Mouse (Mus musculus) forebrain, postnatal 0 days (tissue): ENCODE data around the gene Bhlhe41. TPM values are rescaled to one million over a fixed set of nuclear protein-coding genes. Genes with fewer than 3 reads are reported as not detected.

Experiments
- ATAC-seq: fragments of 200-750 bp; cut with Nextera tagmentation; 2 replicates; pipeline ENCODE4 v1.8.0; 2017; ENCODE audit warnings: mild to moderate bottlenecking, moderate library complexity
- DNase-seq: peaks from one replicate; pipeline ENCODE4 v3.0.0-alpha.2; 2015
- H3K27ac ChIP-seq: fragments of 300-500 bp; sonication (generic); 2 replicates; pipeline ENCODE4 v1.5.1; 2014; ENCODE audit warnings: low read depth, mild to moderate bottlenecking, antibody characterized with exemption, low read length, moderate library complexity, mixed read lengths
- H3K27me3 ChIP-seq: fragments of 300-500 bp; sonication (generic); 2 replicates; pipeline ENCODE4 v1.6.1; 2014; ENCODE audit warnings: mild to moderate bottlenecking, low read length, mixed read lengths; ENCODE audit not compliant: insufficient read depth
- H3K36me3 ChIP-seq: fragments of 300-500 bp; sonication (generic); 2 replicates; pipeline ENCODE4 v1.6.1; 2014; ENCODE audit warnings: mild to moderate bottlenecking, moderate library complexity; ENCODE audit not compliant: insufficient read depth
- H3K4me1 ChIP-seq: fragments of 300-500 bp; sonication (generic); 2 replicates; pipeline ENCODE4 v1.6.1; 2014; ENCODE audit warnings: antibody characterized with exemption; ENCODE audit not compliant: insufficient read depth
- H3K4me2 ChIP-seq: fragments of 300-500 bp; sonication (generic); 2 replicates; pipeline ENCODE4 v1.6.1; 2014; ENCODE audit warnings: low read depth, mild to moderate bottlenecking, moderate library complexity
- H3K4me3 ChIP-seq: fragments of 300-500 bp; sonication (generic); 2 replicates; pipeline ENCODE4 v1.5.1; 2014; ENCODE audit warnings: low read depth, low read length, mixed read lengths
- H3K9ac ChIP-seq: fragments of 300-500 bp; sonication (generic); 2 replicates; pipeline ENCODE4 v1.6.1; 2014; ENCODE audit warnings: mild to moderate bottlenecking
- H3K9me3 ChIP-seq: fragments of 300-500 bp; sonication (generic); 2 replicates; pipeline ENCODE4 v1.6.1; 2016; ENCODE audit warnings: low read length
- CTCF ChIP-seq: sonication (generic); IDR thresholded peaks from 2 replicates; pipeline ENCODE4 v1.5.1; 2016; ENCODE audit warnings: antibody characterized with exemption, control low read depth, low read depth
- WGBS: fragments of 180-500 bp; shearing (Covaris S2); extraction: QIAGEN DNeasy Blood & Tissue Kit; methylation state at CpG from one replicate; pipeline ENCODE4 v1.1.7; 2014; 5-methylcytosine and 5-hydroxymethylcytosine counted together
- polyA plus RNA-seq: library from polyadenylated mRNA; unstranded; fragments of >200 nt; fragmentation: Nextera tagmentation; extraction: Ambion mirVana; gene quantifications from 2 replicates; pipeline ENCODE4 v1.2.1, GENCODE M21; 2015
- total RNA-seq: library from RNA; depleted of rRNA; stranded (reverse); fragments of >200 nt; gene quantifications from 2 replicates; pipeline ENCODE4 v1.2.3, GENCODE M21; 2014; rRNA removed

Gene Bhlhe41
- total RNA-seq (2.7 and 5.2 TPM in 2 replicates), polyA plus RNA-seq (2.7 and 4.1 TPM in 2 replicates)

DNA sequence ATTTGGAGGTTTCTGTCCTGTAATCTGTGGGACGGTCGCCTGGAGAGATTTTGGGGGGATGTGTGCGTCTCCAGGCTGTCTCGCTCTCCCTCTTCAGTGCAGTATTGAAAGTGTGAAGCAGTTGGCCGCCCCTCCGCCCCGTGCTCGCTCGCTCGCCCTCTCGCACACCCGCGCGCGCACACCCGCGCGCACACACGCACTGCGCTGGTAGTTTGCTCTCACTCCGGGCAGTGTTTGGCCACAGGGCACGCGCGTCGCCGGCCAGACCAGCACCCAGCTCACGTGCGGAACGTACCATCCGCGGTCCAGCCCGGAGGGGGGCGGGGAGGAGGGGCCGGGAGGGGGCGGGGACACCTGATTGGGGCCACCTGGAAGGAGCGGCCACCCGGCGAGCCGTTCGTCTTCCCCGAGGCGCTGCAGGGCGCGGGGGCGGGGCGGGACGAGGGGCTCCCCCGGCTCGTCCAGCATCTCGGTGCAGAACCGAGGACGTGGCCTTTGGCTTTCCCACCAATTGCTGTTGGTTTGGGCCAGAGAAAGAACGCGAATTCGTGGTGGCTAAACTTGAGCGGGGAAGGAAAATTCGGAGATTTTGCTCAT lies at the start of gene Bhlhe41:
Gene Bhlhe41 (minus strand): TSS at position 270 of the 597 bp plus-strand sequence.
- Histone ChIP-seq H3K36me3 (no peaks in the 10 kb centered on the region), H3K4me1 (0 out of 2 replicates have a peak, but pooled peaks cover 10% of the 10 kb centered on the region), H3K4me3 (peak within 1 kb of the TSS; percentile 67), H3K9ac (peak within 1 kb of the TSS; percentile 51), H3K4me2 (peak within 1 kb of the TSS; percentile 99), H3K27ac (peak within 1 kb of the TSS; percentile 60), H3K27me3 (peaks cover 21% of the 10 kb centered on the region), H3K9me3 (no peaks in the 10 kb centered on the region)
- TF ChIP-seq CTCF, result no peak
- DNase-seq, result peak; percentile 58
- ATAC-seq, result peak; percentile 42
- WGBS, result 1% methylated on average over 56 of the region's 57 CpGs

DNA sequence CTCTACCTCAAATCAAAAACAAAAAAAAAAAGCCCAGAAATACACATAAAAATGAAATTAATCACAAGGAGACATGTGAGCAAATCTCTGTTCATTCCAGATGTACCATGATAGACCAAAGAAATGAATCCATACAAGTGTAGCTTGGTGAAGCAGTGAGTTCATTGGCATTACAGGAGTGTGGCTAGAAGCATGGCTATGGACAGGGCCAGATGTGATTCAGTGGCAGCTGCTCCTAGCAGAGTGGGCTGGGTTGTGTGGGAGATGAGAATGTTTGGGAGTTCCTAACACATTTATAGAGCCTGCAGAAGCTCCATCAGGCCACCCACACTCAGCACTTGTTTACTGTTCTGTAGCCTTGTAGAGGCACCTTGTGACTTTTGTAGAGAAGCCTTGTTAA lies 46.9 kb upstream of the Bhlhe41 start:
- Histone ChIP-seq H3K4me1 (no peaks in the 10 kb centered on the region), H3K4me3 (no peak overlapping the region), H3K36me3 (no peaks in the 10 kb centered on the region), H3K4me2 (no peak overlapping the region), H3K9me3 (no peaks in the 10 kb centered on the region), H3K27me3 (no peaks in the 10 kb centered on the region), H3K27ac (no peak overlapping the region), H3K9ac (no peak overlapping the region)
- DNase-seq, result no peak
- no peak for ATAC-seq
- TF ChIP-seq CTCF, result no peak

DNA sequence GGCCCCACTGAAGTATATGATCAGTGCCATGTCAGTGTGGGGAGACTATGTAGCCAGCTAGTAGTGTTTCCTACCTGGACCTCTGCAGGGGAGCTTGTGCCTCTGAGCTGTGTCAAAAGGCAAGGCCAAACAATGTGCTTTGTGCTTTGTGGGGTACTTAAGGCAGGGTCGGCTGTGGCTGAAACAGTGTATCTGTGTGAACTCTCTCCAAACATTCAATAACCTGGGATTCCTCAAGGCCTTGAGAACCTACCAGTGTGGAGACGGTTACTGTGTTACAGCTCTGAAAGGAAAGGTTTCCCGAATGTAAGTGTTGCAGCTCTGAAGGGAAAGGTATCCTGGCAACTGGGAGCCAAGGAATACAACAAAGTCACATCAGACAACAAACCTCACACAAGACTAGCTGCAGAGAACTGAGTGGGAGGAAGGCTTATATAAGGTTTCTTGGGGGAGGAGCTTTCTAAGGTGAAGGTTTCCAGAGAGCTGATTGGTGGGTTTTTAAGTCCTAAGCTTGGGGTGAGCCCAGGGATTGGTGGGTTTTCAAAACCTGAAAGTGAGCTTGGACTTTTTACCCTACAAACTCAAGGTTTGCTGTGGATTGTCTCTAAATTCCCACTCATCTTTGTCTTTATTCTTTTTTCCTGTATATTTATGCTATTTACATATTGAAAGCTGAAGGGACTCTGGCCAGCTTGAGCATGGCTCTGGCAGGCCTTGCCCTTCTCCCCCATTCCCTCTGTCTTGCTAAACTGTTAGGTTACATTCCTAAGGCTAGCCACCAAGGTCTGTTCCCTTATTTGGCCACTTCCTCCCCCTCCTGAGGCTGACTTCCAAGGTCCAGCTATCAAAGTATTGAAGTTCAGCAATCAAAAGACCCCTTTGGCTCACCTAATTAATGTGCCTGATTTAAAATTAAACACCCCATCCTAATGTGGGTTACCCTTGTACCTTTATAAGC lies 45.4 kb upstream of the Bhlhe41 start:
- H3K27ac ChIP-seq, result no peak overlapping the region
- H3K27me3 ChIP-seq, result no peaks in the 10 kb centered on the region
- TF ChIP-seq CTCF, result no peak
- no peak overlapping the region for H3K4me3 ChIP-seq
- H3K9ac ChIP-seq, result no peak overlapping the region
- H3K4me2 ChIP-seq, result no peak overlapping the region
- DNase-seq, result no peak
- no peak for ATAC-seq
- no peaks in the 10 kb centered on the region for H3K36me3 ChIP-seq
- H3K4me1 ChIP-seq, result no peaks in the 10 kb centered on the region
- WGBS, result 56% methylated on average over 3 of the region's 3 CpGs
- H3K9me3 ChIP-seq, result no peaks in the 10 kb centered on the region

- TF ChIP-seq CTCF, result no peak
- Histone ChIP-seq H3K9ac (no peak overlapping the region), H3K36me3 (no peaks in the 10 kb centered on the region), H3K9me3 (no peaks in the 10 kb centered on the region), H3K4me2 (no peak overlapping the region), H3K4me3 (no peak overlapping the region), H3K4me1 (no peaks in the 10 kb centered on the region), H3K27ac (no peak overlapping the region), H3K27me3 (no peaks in the 10 kb centered on the region)
- DNase-seq, result no peak
- ATAC-seq, result no peak
- 66% methylated on average over 4 of the region's 4 CpGs for WGBS
Measured at GRCm38 (mm10) chr6:145909943-145910342, 44.6 kb upstream of the Bhlhe41 start.

- no peak overlapping the region for H3K9ac ChIP-seq
- TF ChIP-seq CTCF, result no peak
- H3K4me1 ChIP-seq, result no peaks in the 10 kb centered on the region
- H3K36me3 ChIP-seq, result no peaks in the 10 kb centered on the region
- H3K9me3 ChIP-seq, result no peaks in the 10 kb centered on the region
- DNase-seq (no peak), ATAC-seq (no peak)
- 84% methylated on average over 7 of the region's 7 CpGs for WGBS
- no peak overlapping the region for H3K27ac ChIP-seq
- no peak overlapping the region for H3K4me3 ChIP-seq
- no peak overlapping the region for H3K4me2 ChIP-seq
- no peaks in the 10 kb centered on the region for H3K27me3 ChIP-seq
Measured at GRCm38 (mm10) chr6:145906096-145906890, 40.9 kb upstream of the Bhlhe41 start.

DNA sequence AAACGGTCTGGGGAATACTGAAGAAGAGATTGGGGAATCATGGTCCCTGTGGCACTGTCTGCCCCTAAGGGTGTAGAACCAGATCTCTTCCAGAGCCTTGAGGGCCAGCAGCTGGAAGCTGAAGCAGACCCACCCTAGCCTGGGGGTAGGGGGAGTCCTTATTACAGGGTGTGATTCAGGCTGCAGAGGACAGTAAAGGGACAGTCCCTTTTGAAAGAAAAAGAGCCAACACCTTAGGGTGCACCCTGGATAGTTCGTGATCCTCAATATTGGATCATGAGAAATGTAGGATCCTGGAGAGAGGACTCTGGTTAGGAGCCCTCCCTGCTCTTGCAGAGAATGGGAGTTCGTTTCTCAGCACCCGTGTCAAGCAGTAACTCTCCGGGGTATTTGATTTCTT lies 39.3 kb upstream of the Bhlhe41 start:
- no peaks in the 10 kb centered on the region for H3K4me1 ChIP-seq
- H3K9ac ChIP-seq, result no peak overlapping the region
- 77% methylated on average over 5 of the region's 5 CpGs for WGBS
- DNase-seq, result no peak
- ATAC-seq, result no peak
- no peaks in the 10 kb centered on the region for H3K36me3 ChIP-seq
- TF ChIP-seq CTCF, result no peak
- H3K4me2 ChIP-seq, result no peak overlapping the region
- H3K4me3 ChIP-seq, result no peak overlapping the region
- no peaks in the 10 kb centered on the region for H3K27me3 ChIP-seq
- H3K27ac ChIP-seq, result no peak overlapping the region
- H3K9me3 ChIP-seq, result no peaks in the 10 kb centered on the region
